Mouse (Mus musculus) cerebellum, adult 18-20 months (tissue): ENCODE data around the gene Gm20517.

Experiments
- DNase-seq, 2 experiments: peaks; one replicate each; pipeline ENCODE4 v3.0.0; 2021

The Gm20517 gene

DNA sequence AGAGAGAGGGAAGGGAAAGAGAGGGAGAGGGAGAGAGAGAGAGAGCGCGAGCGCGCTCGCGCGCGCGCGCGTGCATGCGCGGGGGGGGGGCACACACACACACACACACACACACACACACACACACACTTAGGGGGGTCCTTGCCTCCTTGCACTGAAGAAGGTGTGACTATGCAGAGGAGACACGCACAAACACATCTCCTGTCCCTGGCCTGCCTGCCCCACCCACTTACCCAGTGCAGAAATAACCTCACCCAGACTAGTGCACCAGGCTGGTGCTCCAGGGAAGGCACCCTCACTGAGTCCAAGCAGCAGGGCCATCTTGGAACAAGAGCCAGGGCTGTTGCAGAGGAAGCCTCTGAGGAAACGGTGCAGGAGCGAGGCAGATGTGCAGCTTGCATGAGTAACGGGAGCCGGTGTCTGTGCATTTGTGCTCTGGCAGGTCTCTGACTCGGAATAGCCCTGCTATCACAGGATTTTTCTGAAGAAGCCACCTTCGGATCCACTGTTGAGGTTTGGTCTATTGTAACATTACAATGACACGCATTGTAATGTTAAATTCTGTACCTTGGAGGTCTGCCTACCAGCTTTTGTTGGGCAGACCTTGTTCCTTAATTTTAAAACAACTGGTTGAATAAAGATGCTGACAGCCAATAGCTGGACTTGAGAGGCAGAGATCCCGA, 101.6 kb downstream of the Gm20517 start:
- DNase-seq: no peak

DNA sequence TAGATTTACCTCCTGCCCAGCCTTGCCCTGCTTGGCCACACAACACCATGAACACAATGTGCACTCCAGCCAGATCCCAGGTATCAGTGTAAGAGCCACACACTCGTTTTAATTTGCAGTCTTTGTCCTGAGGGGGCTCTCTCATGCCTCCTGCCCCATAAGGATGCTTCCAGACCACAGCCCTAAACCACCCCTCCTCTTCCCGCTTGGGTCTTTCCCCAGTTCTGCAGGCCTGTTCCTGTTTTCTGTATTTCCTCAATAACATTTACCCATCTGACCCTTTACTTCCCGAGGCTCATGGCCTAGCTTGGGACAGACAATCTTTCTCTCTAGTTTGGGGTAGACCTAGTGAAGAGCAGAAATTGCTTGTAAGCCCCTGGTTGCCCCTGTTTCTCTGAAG, 103.6 kb downstream of the Gm20517 start:
- no peak for DNase-seq

DNA sequence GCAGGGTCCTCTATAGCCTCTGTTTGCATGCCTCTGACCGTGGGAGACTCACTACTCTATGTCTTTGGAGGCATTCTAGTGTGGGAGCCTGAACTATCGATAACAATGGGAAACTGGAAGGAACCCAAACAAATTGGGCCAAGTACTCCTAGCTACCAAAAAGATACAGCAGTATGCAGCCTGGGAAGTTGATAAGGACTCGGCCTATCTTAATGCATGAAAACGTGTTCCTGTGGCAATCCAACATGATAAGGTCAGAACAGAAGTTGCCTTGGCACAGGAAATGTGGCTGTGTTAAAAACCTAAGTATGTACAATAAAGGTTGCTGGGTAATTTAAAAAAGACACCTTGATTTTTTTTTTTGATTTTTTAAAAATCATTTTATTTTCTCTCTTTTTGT, 109.8 kb downstream of the Gm20517 start:
- DNase-seq: no peak

DNA sequence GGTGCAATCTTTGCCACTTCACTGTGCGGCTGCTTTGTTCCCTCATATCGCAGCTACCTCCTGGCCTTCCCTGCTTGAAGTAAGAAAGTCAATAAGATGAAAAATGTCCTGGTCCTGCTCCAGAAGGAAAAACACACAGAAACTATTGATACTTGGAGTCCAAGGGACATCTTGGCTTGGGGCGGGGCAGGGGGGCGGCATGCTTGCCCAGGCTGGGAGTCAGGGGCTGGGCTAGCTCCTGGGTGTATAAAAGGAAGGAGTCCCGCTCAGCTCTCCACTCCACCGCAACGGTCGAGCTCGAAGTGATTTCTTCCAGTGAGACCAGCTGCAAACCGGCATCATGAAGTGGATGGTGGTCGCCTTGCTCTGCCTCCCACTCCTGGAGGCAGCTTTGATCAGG, 115.2 kb downstream of the Gm20517 start, which contains the start of gene Pgc:
TSS of gene Pgc (plus strand) at position 277 of the 400 bp plus-strand sequence.
- no peak for DNase-seq

DNA sequence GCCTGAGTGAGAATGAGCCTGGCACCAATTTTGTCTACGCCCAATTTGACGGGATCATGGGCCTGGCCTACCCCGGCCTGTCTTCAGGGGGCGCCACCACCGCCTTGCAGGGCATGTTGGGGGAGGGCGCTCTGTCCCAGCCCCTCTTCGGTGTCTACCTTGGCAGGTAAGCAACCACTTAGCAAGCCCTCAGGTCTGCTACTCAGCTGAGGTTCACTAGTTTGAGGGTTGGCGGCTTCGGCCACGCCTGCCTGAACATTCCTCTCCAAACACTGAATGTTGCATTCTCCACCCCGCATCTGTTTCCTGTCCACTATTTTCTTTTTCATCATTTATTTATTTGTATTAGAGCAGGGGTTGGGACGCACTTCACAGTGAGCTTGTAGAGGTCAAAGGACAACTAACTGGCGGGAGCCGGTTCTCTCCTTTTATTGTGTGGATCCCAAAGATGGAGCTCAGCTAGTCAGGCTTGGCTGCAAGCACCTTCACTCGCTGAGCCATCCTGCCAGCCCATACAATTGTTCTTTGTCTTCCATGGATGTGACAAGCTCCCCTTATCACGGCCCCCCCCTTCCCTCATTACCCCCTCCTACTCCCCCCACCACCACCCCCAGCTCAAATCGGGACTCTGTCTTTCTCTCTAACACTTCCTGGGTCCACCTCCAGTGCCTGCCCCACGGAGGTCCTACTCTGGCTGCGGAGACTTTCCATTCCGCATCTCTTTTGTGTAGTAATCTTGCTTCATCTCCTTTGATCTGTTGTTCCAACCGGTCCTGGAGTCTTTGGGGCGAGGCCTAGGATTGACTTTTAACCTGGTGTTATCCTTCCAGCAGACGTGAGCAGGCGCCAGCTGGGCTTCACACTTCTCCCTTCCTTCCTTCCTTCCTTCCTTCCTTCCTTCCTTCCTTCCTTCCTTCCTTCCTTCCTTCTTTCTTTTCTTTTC, 119.5 kb downstream of the Gm20517 start:
- DNase-seq: no peak
